Mouse (Mus musculus) olfactory bulb, adult 2 months (tissue): ENCODE data around the gene Fhit.

Experiments used
- CTCF ChIP-seq: fragments of 200-500 bp; IDR thresholded peaks from 2 replicates; pipeline ENCODE4 v1.5.1; 2012; ENCODE audit warnings: low read depth, mild to moderate bottlenecking, low read length, moderate library complexity; ENCODE audit not compliant: insufficient read depth
- POLR2A ChIP-seq: fragments of 200-500 bp; IDR thresholded peaks from 2 replicates; pipeline ENCODE4 v1.6.1; 2012; ENCODE audit warnings: mild to moderate bottlenecking, low read depth, low read length, moderate library complexity; ENCODE audit not compliant: insufficient read depth

- TF ChIP-seq CTCF (no peak), POLR2A (no peak)
Measured at GRCm38 (mm10) chr14:10022304-10022703, 1139.5 kb downstream of the Fhit start.
